Mouse (Mus musculus): ENCODE data around the gene Cacng5. TPM values are rescaled to one million over a fixed set of nuclear protein-coding genes. Genes with fewer than 3 reads are reported as not detected.

Cacng5 gene
- polyA plus RNA-seq, 1 experiment from 2014 or later, result 1.4 TPM

GRCm38 (mm10) chr11:107872743-107873142, 42.1 kb downstream of the Cacng5 start:
- H3K9me3 ChIP-seq, result no peaks in the 10 kb centered on the region
- H3K27ac ChIP-seq (replicated peaks), result no peak overlapping the region
- H3K27me3 ChIP-seq, result no peaks in the 10 kb centered on the region
- no peak overlapping the region for H3K9ac ChIP-seq (replicated peaks)
- no peak overlapping the region for H3K4me3 ChIP-seq
- H3K4me1 ChIP-seq, result 0 out of 2 replicates have a peak, but pooled peaks cover 4% of the 10 kb centered on the region
- H3K36me3 ChIP-seq, result no peaks in the 10 kb centered on the region
- no peak overlapping the region for H3K4me2 ChIP-seq (replicated peaks)
- ATAC-seq (ENCODE audit: low FRiP score, low read depth), result no peak
- WGBS, result 64% methylated on average over 6 of the region's 6 CpGs

GRCm38 (mm10) chr11:107867509-107867908, 47.3 kb downstream of the Cacng5 start:
- ATAC-seq (ENCODE audit: low FRiP score, low read depth), result no peak
- Histone ChIP-seq H3K36me3 (no peaks in the 10 kb centered on the region), H3K4me2 (replicated peaks) (no peak overlapping the region), H3K9ac (replicated peaks) (no peak overlapping the region), H3K9me3 (no peaks in the 10 kb centered on the region), H3K4me1 (peaks cover 8% of the 10 kb centered on the region; the same call in 1 of the 2 replicates), H3K4me3 (no peak overlapping the region), H3K27ac (replicated peaks) (no peak overlapping the region), H3K27me3 (no peaks in the 10 kb centered on the region)
- 84% methylated on average over 8 of the region's 8 CpGs for WGBS

GRCm38 (mm10) chr11:107865128-107865527, 49.7 kb downstream of the Cacng5 start:
- no peaks in the 10 kb centered on the region for H3K9me3 ChIP-seq
- no peak overlapping the region for H3K4me3 ChIP-seq
- H3K4me2 ChIP-seq (replicated peaks), result no peak overlapping the region
- 0 out of 2 replicates have a peak, but pooled peaks cover 3% of the 10 kb centered on the region for H3K27me3 ChIP-seq
- no peaks in the 10 kb centered on the region for H3K36me3 ChIP-seq
- 19% methylated on average over 7 of the region's 7 CpGs for WGBS
- peaks cover 8% of the 10 kb centered on the region; the same call in 1 of the 2 replicates for H3K4me1 ChIP-seq
- H3K27ac ChIP-seq (replicated peaks), result no peak overlapping the region
- ATAC-seq (ENCODE audit: low FRiP score, low read depth), result no peak
- H3K9ac ChIP-seq (replicated peaks), result no peak overlapping the region

- Histone ChIP-seq H3K9me3 (no peaks in the 10 kb centered on the region), H3K27me3 (0 out of 2 replicates have a peak, but pooled peaks cover 3% of the 10 kb centered on the region), H3K9ac (replicated peaks) (no peak overlapping the region), H3K4me2 (replicated peaks) (no peak overlapping the region), H3K36me3 (no peaks in the 10 kb centered on the region), H3K4me3 (no peak overlapping the region), H3K27ac (replicated peaks) (no peak overlapping the region), H3K4me1 (peaks cover 8% of the 10 kb centered on the region; the same call in 1 of the 2 replicates)
- no peak for ATAC-seq (ENCODE audit: low FRiP score, low read depth)
- WGBS, result 8% methylated on average over 4 of the region's 4 CpGs
These were observed 50.8 kb downstream of the Cacng5 start for GRCm38 (mm10) chr11:107864024-107864423.

- Histone ChIP-seq H3K9ac (replicated peaks) (no peak overlapping the region), H3K4me3 (no peak overlapping the region), H3K4me1 (no peaks in the 10 kb centered on the region; the same call in 1 of the 2 replicates), H3K4me2 (replicated peaks) (no peak overlapping the region), H3K27ac (replicated peaks) (no peak overlapping the region), H3K9me3 (no peaks in the 10 kb centered on the region), H3K27me3 (0 out of 2 replicates have a peak, but pooled peaks cover 7% of the 10 kb centered on the region), H3K36me3 (no peaks in the 10 kb centered on the region)
- no peak for ATAC-seq (ENCODE audit: low FRiP score, low read depth)
- 83% methylated on average over 5 of the region's 5 CpGs for WGBS
These were observed 53.1 kb downstream of the Cacng5 start for GRCm38 (mm10) chr11:107861738-107862137.

GRCm38 (mm10) chr11:107859871-107860270, 55.0 kb downstream of the Cacng5 start:
- H3K9me3 ChIP-seq, result no peaks in the 10 kb centered on the region
- no peak overlapping the region for H3K4me3 ChIP-seq
- no peak overlapping the region for H3K27ac ChIP-seq (replicated peaks)
- H3K27me3 ChIP-seq, result 0 out of 2 replicates have a peak, but pooled peaks cover 10% of the 10 kb centered on the region
- ATAC-seq (ENCODE audit: low FRiP score, low read depth), result no peak
- H3K9ac ChIP-seq (replicated peaks), result no peak overlapping the region
- 98% methylated on average over 4 of the region's 4 CpGs for WGBS
- H3K36me3 ChIP-seq, result no peaks in the 10 kb centered on the region
- H3K4me1 ChIP-seq, result no peaks in the 10 kb centered on the region; the same call in 1 of the 2 replicates
- H3K4me2 ChIP-seq (replicated peaks), result no peak overlapping the region

GRCm38 (mm10) chr11:107859288-107859687, 55.6 kb downstream of the Cacng5 start:
- Histone ChIP-seq H3K36me3 (no peaks in the 10 kb centered on the region), H3K4me2 (replicated peaks) (no peak overlapping the region), H3K4me1 (no peaks in the 10 kb centered on the region), H3K9ac (replicated peaks) (no peak overlapping the region), H3K27me3 (0 out of 2 replicates have a peak, but pooled peaks cover 16% of the 10 kb centered on the region), H3K9me3 (no peaks in the 10 kb centered on the region), H3K4me3 (no peak overlapping the region), H3K27ac (replicated peaks) (no peak overlapping the region)
- WGBS, result 22% methylated on average over 7 of the region's 7 CpGs
- ATAC-seq (ENCODE audit: low FRiP score, low read depth), result no peak

- ATAC-seq (ENCODE audit: low FRiP score, low read depth), result no peak
- H3K27me3 ChIP-seq, result 0 out of 2 replicates have a peak, but pooled peaks cover 17% of the 10 kb centered on the region
- H3K27ac ChIP-seq (replicated peaks), result no peak overlapping the region
- H3K9me3 ChIP-seq, result no peaks in the 10 kb centered on the region
- H3K4me3 ChIP-seq, result no peak overlapping the region
- H3K36me3 ChIP-seq, result no peaks in the 10 kb centered on the region
- no peaks in the 10 kb centered on the region for H3K4me1 ChIP-seq
- no peak overlapping the region for H3K4me2 ChIP-seq (replicated peaks)
- H3K9ac ChIP-seq (replicated peaks), result no peak overlapping the region
- 38% methylated on average over 1 of the region's 1 CpGs for WGBS
These were observed 61.8 kb downstream of the Cacng5 start for GRCm38 (mm10) chr11:107853088-107853487.

- Histone ChIP-seq H3K4me2 (replicated peaks) (no peak overlapping the region), H3K4me3 (no peak overlapping the region), H3K36me3 (no peaks in the 10 kb centered on the region), H3K27ac (replicated peaks) (no peak overlapping the region), H3K4me1 (no peaks in the 10 kb centered on the region), H3K27me3 (0 out of 2 replicates have a peak, but pooled peaks cover 12% of the 10 kb centered on the region), H3K9me3 (no peaks in the 10 kb centered on the region), H3K9ac (replicated peaks) (no peak overlapping the region)
- no peak for ATAC-seq (ENCODE audit: low FRiP score, low read depth)
- 53% methylated on average over 10 of the region's 10 CpGs for WGBS
These were observed 65.2 kb downstream of the Cacng5 start for GRCm38 (mm10) chr11:107849621-107850020.

GRCm38 (mm10) chr11:107844175-107844574, 70.7 kb downstream of the Cacng5 start:
- no peaks in the 10 kb centered on the region for H3K9me3 ChIP-seq
- 0 out of 2 replicates have a peak, but pooled peaks cover 8% of the 10 kb centered on the region for H3K27me3 ChIP-seq
- no peaks in the 10 kb centered on the region for H3K4me1 ChIP-seq
- H3K4me3 ChIP-seq, result no peak overlapping the region
- H3K27ac ChIP-seq (replicated peaks), result no peak overlapping the region
- no peak for ATAC-seq (ENCODE audit: low FRiP score, low read depth)
- no peaks in the 10 kb centered on the region for H3K36me3 ChIP-seq
- 84% methylated on average over 1 of the region's 1 CpGs for WGBS
- no peak overlapping the region for H3K4me2 ChIP-seq (replicated peaks)
- H3K9ac ChIP-seq (replicated peaks), result no peak overlapping the region

- no peaks in the 10 kb centered on the region for H3K27me3 ChIP-seq
- ATAC-seq (ENCODE audit: low FRiP score, low read depth), result no peak
- no peak overlapping the region for H3K4me2 ChIP-seq (replicated peaks)
- WGBS, result 66% methylated on average over 7 of the region's 7 CpGs
- no peaks in the 10 kb centered on the region for H3K9me3 ChIP-seq
- H3K4me3 ChIP-seq, result no peak overlapping the region
- H3K27ac ChIP-seq (replicated peaks), result no peak overlapping the region
- no peaks in the 10 kb centered on the region for H3K4me1 ChIP-seq
- H3K9ac ChIP-seq (replicated peaks), result no peak overlapping the region
- H3K36me3 ChIP-seq, result no peaks in the 10 kb centered on the region
These were observed 81.4 kb downstream of the Cacng5 start for GRCm38 (mm10) chr11:107833351-107834040.
